In genomic region chr3:122293954-122294850, GRCm38 (mm10) we compare ENCODE assay signal across 8 mouse cellular contexts. TPM values are rescaled to one million over a fixed set of nuclear protein-coding genes. Genes with fewer than 3 reads are reported as not detected.
DNase-seq lines count a peak whose midpoint lies in the region; ATAC-seq and TF ChIP-seq lines count a peak whose summit lies in the region.

TSS of gene Bcar3 (plus strand) at chr3:122294136.

- no peak for TF ChIP-seq CTCF in cerebellum, adult 2 months (IDR thresholded peaks at IDR 0.05; ENCODE audit: borderline replicate concordance, insufficient read depth, low read depth, low read length)
- peak; percentile 39; the same call in 1 of the 2 replicates for TF ChIP-seq CTCF in thymus, adult 2 months (IDR thresholded peaks at IDR 0.05; ENCODE audit: borderline replicate concordance, control insufficient read depth, extremely low read depth, insufficient read depth, low read length, poor library complexity)

- peak; percentile 9; the same call in 1 of the 2 replicates for TF ChIP-seq POLR2A in cerebellum, adult 2 months (IDR thresholded peaks at IDR 0.05; ENCODE audit: borderline replicate concordance, insufficient read depth, low read length)
- TF ChIP-seq POLR2A in thymus, adult 2 months (IDR thresholded peaks at IDR 0.05; ENCODE audit: control insufficient read depth, extremely low read depth, insufficient read depth, low read length, poor library complexity): no peak

- no peaks in the 10 kb centered on the region for H3K27me3 ChIP-seq in cerebellum, adult 2 months (ENCODE audit: control insufficient read depth, insufficient read depth, low read length)
- H3K27me3 ChIP-seq in hindbrain, embryonic 10.5 days (ENCODE audit: insufficient read depth, poor library complexity, severe bottlenecking): no peaks in the 10 kb centered on the region
- H3K27me3 ChIP-seq in lung, embryonic 15.5 days: no peaks in the 10 kb centered on the region
- H3K27me3 ChIP-seq in thymus, adult 2 months (ENCODE audit: control insufficient read depth, insufficient read depth, low read length): no peaks in the 10 kb centered on the region

- peak within 1 kb of the TSS; percentile 85 for H3K9ac ChIP-seq in lung, embryonic 15.5 days

- H3K36me3 ChIP-seq in hindbrain, embryonic 10.5 days: no peaks in the 10 kb centered on the region
- no peaks in the 10 kb centered on the region for H3K36me3 ChIP-seq in lung, embryonic 15.5 days
- H3K36me3 ChIP-seq in thymus, adult 2 months (ENCODE audit: control insufficient read depth, insufficient read depth, low read length): no peaks in the 10 kb centered on the region

- DNase-seq in MN1 (ENCODE audit: low spot score): peak; percentile 95
- peak; percentile 93 for DNase-seq in cerebellum, adult 2 months
- peak; percentile 93 to 95 for DNase-seq in frontal cortex, adult 2 months (ENCODE audit: extremely low spot score in 1 of 2, low spot score in 1 of 2)
- DNase-seq in hindbrain, embryonic 10.5 days (ENCODE audit: low spot score): peak; percentile 94
- peak; percentile 90 for DNase-seq in layer of hippocampus, adult 9-10 months (ENCODE audit: low spot score)
- DNase-seq in ovary, adult 18-20 months (ENCODE audit: low spot score): peak; percentile 85
- peak; percentile 85 for DNase-seq in thymus, adult 2 months

- ATAC-seq in lung, embryonic 15.5 days (ENCODE audit: borderline replicate concordance, extremely low read depth, low FRiP score, low TSS enrichment): peak; percentile 64

- peaks cover 4% of the 10 kb centered on the region for H3K4me1 ChIP-seq in cerebellum, adult 2 months (ENCODE audit: control insufficient read depth, insufficient read depth, low read length)
- peaks cover 47% of the 10 kb centered on the region for H3K4me1 ChIP-seq in hindbrain, embryonic 10.5 days (replicated peaks)
- H3K4me1 ChIP-seq in lung, embryonic 15.5 days: peaks cover 15% of the 10 kb centered on the region
- no peaks in the 10 kb centered on the region for H3K4me1 ChIP-seq in thymus, adult 2 months (replicated peaks; ENCODE audit: control insufficient read depth, insufficient read depth, low read length)

- H3K4me3 ChIP-seq in cerebellum, adult 2 months (replicated peaks; ENCODE audit: insufficient read depth, low read depth, low read length): peak within 1 kb of the TSS; percentile 67
- H3K4me3 ChIP-seq in hindbrain, embryonic 10.5 days: peak within 1 kb of the TSS; percentile 87
- H3K4me3 ChIP-seq in lung, embryonic 15.5 days: peak within 1 kb of the TSS; percentile 97
- peak within 1 kb of the TSS; percentile 90 for H3K4me3 ChIP-seq in thymus, adult 2 months (ENCODE audit: control insufficient read depth, insufficient read depth, low read length)

- H3K27ac ChIP-seq in cerebellum, adult 2 months (ENCODE audit: insufficient read depth, low read length): peak within 1 kb of the TSS; percentile 63
- H3K27ac ChIP-seq in hindbrain, embryonic 10.5 days: peak within 1 kb of the TSS; percentile 99
- H3K27ac ChIP-seq in lung, embryonic 15.5 days: peak within 1 kb of the TSS; percentile 96
- H3K27ac ChIP-seq in thymus, adult 2 months (ENCODE audit: control insufficient read depth, insufficient read depth, low read length): no peak within 1 kb of the TSS

- peak within 1 kb of the TSS; percentile 90 for H3K4me2 ChIP-seq in lung, embryonic 15.5 days

- WGBS in cerebellum, adult 2 months: 4% methylated on average over 37 of the region's 37 CpGs
- 7% methylated on average over 37 of the region's 37 CpGs for WGBS in hindbrain, embryonic 10.5 days
- 7% methylated on average over 36 of the region's 37 CpGs for WGBS in lung, embryonic 15.5 days
- WGBS in thymus, adult 2 months: 16% methylated on average over 37 of the region's 37 CpGs

- H3K9me3 ChIP-seq in hindbrain, embryonic 10.5 days: no peaks in the 10 kb centered on the region
- H3K9me3 ChIP-seq in lung, embryonic 15.5 days: no peaks in the 10 kb centered on the region

RNA-seq across cellular contexts. Expression of gene Bcar3, which starts in this region (rescaled TPM):
- 17.2 and 19.5 TPM in 2 replicates for polyA plus RNA-seq in cerebellum, adult 2 months (2012; rRNA removed)
- 19.0 and 19.4 TPM in 2 replicates for polyA plus RNA-seq in frontal cortex, adult 2 months (2012; rRNA removed)
- 10.5 and 11.8 TPM in 2 replicates for polyA plus RNA-seq in hindbrain, embryonic 10.5 days (2016; fragmentation: Nextera tagmentation; extraction: Ambion mirVana)
- polyA plus RNA-seq in lung, embryonic 15.5 days (2015; fragmentation: Nextera tagmentation; extraction: Ambion mirVana): 14.7 and 16.2 TPM in 2 replicates
- 8.2 and 9.9 TPM in 2 replicates for polyA plus RNA-seq in thymus, adult 2 months (2012; rRNA removed)
